Mouse (Mus musculus): ENCODE measurements around the gene Pear1.
A peak's percentile ranks its signal among the peaks of the same experiment; 100 is the strongest.

The Pear1 gene

DNA sequence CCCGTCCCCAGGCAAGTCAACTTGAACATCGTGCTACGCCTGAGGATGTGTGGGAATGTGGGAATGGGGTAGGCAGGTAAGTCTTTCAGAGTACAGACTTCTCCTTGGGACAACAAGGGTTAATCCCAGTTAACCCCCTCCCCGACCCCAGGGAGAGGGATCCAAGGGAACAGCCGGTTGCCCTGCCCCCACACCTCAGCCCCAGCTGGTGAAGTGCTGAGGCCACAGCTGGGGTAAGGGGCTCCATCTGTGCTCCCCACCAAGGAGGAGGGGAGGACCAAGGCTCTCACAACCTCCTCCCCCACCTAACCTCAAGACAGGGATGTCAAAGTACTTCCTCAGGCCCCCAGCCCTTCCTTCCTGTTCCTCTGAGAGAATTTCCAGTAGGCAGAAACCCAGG lies 34.3 kb downstream of the Pear1 start:
- no peak for DNase-seq (ENCODE audit: low read depth, low spot score)
- Histone ChIP-seq H3K36me3 (ENCODE audit: control insufficient read depth, insufficient read depth, low read length, poor library complexity, severe bottlenecking) (no peaks in the 10 kb centered on the region), H3K27me3 (ENCODE audit: control insufficient read depth, insufficient read depth, low read length, poor library complexity, severe bottlenecking) (no peaks in the 10 kb centered on the region)

DNA sequence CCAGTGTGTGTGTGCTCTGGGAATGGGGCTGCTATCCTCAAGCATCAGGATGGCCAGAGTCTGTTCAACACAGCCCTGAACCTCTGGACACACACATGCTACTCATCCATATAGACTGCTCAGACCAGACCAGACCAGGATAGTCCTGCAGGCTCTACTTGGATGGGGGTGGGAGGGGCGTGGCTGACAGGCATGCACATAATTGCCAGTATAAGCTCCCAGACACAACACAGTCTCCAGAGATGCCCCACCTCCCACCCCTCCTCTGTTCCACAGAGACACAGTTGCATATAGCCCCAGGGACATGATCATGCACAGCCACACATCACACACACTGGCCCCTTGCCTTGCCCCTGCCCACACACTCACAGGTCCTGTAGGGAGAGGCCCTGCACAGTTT lies 34.9 kb downstream of the Pear1 start:
- DNase-seq (ENCODE audit: low read depth, low spot score) = no peak
- Histone ChIP-seq H3K27me3 (ENCODE audit: control insufficient read depth, insufficient read depth, low read length, poor library complexity, severe bottlenecking) (no peaks in the 10 kb centered on the region), H3K36me3 (ENCODE audit: control insufficient read depth, insufficient read depth, low read length, poor library complexity, severe bottlenecking) (no peaks in the 10 kb centered on the region)

DNA sequence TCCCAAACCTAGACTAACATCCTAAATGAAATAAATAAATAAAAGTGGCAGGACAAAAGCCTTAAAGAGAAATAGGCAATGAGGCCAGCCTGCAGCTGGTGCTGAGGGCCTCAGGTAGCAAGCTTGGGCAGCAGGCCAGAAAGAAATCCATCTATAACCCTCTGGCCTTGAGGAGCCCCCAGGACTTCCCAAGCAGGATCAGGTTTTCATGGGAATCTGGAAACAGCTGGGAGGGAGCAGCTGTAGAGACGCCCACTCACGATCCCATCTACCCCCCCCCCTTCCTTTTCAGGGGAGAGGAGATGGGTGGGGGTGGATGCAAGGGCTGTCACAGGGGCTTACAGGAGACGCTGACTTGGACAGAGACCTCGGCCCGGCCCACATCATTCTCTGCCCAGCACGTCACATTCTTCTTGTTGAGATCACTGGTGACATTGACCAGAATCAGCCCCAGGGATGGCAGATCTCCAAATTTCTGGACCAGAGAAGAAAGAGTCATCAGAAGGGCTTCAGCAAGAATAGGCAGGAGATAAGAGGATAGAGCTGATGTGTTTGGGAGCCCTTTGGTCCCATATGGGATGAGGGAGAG lies 38.4 kb downstream of the Pear1 start:
- Histone ChIP-seq H3K27me3 (ENCODE audit: control insufficient read depth, insufficient read depth, low read length, poor library complexity, severe bottlenecking) (no peaks in the 10 kb centered on the region), H3K36me3 (ENCODE audit: control insufficient read depth, insufficient read depth, low read length, poor library complexity, severe bottlenecking) (no peaks in the 10 kb centered on the region)
- no peak for DNase-seq (ENCODE audit: low read depth, low spot score)

DNA sequence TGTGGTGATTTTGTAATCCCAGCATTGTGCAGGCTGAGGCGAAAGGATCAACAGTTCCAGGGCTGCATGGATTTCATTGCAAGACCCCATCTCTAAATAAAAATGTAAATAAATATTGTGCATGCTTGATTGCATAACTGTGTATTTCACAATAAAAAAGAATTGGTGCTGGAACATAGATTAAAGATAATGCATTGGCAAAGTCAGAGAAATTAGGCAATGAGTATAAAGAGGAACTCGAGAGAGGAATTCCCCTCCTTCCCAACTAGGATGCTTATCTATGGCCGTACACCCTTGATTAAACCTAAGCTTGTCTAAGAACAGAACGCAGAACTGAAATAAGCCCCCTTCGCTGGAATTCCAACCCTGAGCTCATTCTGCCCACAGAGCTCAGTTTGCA lies 39.0 kb downstream of the Pear1 start:
- no peak for DNase-seq (ENCODE audit: low read depth, low spot score)
- no peaks in the 10 kb centered on the region for H3K27me3 ChIP-seq (ENCODE audit: control insufficient read depth, insufficient read depth, low read length, poor library complexity, severe bottlenecking)
- H3K36me3 ChIP-seq (ENCODE audit: control insufficient read depth, insufficient read depth, low read length, poor library complexity, severe bottlenecking) = no peaks in the 10 kb centered on the region

DNA sequence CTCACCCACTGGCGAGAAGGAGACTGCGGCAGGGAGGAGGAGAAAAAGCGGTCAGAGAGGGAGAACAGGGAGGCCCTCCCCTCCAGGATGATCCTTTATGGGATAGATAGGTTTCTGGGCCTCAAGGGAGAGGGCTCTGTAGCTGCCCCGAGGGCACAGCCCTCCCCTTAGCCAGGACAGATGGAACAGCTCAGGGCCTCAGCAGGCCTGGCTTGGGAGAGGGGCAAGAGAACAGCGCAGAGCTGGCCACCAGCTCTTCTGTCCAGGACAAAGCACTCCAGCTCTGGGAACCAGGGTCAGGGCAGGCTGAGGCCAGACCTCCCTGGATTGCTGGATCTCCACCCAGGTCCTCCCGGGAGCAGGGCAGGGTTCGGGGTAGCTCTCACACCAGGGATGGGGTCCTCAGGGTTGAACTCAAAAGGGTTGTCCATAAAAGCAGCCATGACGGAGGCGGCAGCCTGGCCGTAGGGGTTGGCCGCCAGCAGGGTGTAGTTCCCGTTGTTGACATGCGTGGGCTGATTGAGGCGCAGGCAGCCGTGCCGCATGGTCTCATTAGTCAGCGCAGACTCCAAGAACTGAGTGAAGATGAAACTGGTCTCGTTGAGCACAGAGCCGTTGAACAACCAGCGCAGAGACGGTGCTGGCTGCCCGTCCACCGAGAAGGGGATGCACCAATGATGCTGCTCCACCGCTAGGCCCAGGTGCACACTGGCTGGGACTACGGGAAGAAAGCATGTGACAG lies 40.7 kb downstream of the Pear1 start:
- no peak for DNase-seq (ENCODE audit: low read depth, low spot score)
- H3K27me3 ChIP-seq (ENCODE audit: control insufficient read depth, insufficient read depth, low read length, poor library complexity, severe bottlenecking) = no peaks in the 10 kb centered on the region
- no peaks in the 10 kb centered on the region for H3K36me3 ChIP-seq (ENCODE audit: control insufficient read depth, insufficient read depth, low read length, poor library complexity, severe bottlenecking)

DNA sequence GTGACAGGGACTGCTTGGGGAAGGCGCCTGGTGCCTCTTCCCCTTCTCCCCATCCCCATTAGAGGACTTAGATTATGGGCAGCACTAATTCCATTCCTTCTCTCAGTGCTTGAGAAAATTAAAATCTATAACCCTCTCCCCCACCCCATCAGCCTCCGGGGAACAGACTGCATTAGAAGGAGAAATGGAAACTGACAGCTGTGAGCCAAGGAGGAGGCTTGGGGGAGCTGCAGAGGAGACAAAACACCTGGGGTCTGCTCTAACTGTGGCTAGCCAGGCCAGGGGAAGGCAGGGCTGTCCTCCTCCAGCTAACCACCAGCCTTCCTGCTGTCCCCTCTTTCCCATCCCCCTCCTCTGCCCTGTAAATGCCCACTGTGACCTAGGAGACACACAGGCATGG lies 45.0 kb downstream of the Pear1 start:
- DNase-seq (ENCODE audit: low read depth, low spot score) = no peak
- Histone ChIP-seq H3K27me3 (ENCODE audit: control insufficient read depth, insufficient read depth, low read length, poor library complexity, severe bottlenecking) (no peaks in the 10 kb centered on the region), H3K36me3 (ENCODE audit: control insufficient read depth, insufficient read depth, low read length, poor library complexity, severe bottlenecking) (no peaks in the 10 kb centered on the region)

DNA sequence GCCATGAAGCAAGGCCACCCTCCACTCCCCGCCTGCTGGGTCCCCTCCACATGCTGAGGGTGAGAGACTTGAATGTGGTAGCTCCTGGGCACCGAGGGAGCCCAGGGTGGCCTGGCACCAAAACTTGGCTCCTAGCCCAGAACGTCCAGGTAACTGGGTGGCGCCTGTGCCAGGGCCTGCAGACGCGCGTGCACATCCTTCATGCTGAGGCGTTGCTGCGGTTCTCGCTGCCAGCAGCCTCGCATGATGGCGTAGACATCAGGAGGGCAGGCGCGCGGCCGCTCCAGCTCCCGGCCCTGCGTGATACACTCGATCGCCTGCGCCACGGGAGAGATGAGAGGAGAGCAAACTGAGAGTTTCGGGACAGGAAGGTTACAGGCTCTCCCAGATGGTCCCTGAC lies 45.8 kb downstream of the Pear1 start:
- DNase-seq (ENCODE audit: low read depth, low spot score) = no peak
- H3K36me3 ChIP-seq (ENCODE audit: control insufficient read depth, insufficient read depth, low read length, poor library complexity, severe bottlenecking) = no peaks in the 10 kb centered on the region
- H3K27me3 ChIP-seq (ENCODE audit: control insufficient read depth, insufficient read depth, low read length, poor library complexity, severe bottlenecking) = no peaks in the 10 kb centered on the region

DNA sequence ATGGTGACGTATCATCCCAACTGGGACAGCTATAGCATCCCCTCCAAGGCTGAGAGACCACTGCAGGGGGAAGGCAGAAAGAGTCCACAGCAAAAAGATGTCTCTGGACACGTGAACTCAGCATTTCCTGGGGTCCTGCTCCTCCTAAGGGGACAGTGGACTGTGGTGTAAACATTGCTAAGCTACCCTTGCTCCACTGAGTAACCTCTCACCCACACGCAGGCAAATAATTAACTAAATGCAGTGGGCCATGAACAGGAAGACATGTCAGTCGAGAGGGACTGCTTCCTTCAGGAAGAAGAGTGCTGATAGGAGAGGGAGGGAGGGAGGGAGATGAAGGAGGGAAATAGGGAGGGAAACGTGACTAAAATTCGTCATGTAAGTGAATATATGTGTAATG lies 53.0 kb downstream of the Pear1 start:
- H3K27me3 ChIP-seq (ENCODE audit: control insufficient read depth, insufficient read depth, low read length, poor library complexity, severe bottlenecking) = no peaks in the 10 kb centered on the region
- no peaks in the 10 kb centered on the region for H3K36me3 ChIP-seq (ENCODE audit: control insufficient read depth, insufficient read depth, low read length, poor library complexity, severe bottlenecking)
- DNase-seq (ENCODE audit: low read depth, low spot score) = no peak

DNA sequence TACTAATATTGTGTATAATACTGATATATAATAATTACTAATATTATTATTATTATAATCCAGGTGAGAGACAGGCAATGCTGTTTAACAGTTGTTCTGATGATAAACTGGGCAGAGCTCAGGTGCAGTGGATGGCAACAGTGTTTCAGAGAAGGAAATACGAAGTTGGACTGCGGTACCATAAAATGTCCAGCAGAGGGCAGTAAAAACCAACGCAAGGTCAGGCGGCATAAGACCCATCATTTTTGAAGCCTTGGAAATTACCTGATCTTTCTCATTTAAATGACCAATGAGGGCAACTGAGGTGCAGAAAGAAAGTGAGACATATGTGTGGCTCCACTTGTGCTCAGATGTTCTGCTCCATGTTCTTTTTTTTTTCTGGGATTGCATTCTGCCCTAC lies 53.8 kb downstream of the Pear1 start:
- no peaks in the 10 kb centered on the region for H3K27me3 ChIP-seq (ENCODE audit: control insufficient read depth, insufficient read depth, low read length, poor library complexity, severe bottlenecking)
- peak; percentile 87 for DNase-seq (ENCODE audit: low read depth, low spot score)
- no peaks in the 10 kb centered on the region for H3K36me3 ChIP-seq (ENCODE audit: control insufficient read depth, insufficient read depth, low read length, poor library complexity, severe bottlenecking)

DNA sequence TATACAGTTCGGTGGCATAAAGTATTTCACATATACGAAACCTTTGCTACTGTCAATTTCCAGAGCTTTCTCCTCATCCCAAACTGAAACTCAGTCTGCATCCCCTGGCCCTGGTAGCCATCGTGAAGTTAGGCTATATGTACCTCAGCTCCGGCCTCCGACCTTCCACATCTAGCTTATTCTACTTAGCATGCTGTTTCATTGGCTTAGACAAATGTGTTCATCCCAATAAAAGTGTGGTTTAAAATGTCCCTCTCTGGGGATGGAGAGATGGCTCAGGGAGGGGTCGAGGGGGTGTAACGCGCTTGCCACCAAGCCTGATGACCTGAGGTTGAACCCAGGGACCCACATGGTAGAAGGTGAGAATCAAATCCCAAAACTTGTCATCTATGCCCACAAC lies 54.6 kb downstream of the Pear1 start:
- Histone ChIP-seq H3K27me3 (ENCODE audit: control insufficient read depth, insufficient read depth, low read length, poor library complexity, severe bottlenecking) (no peaks in the 10 kb centered on the region), H3K36me3 (ENCODE audit: control insufficient read depth, insufficient read depth, low read length, poor library complexity, severe bottlenecking) (no peaks in the 10 kb centered on the region)
- no peak for DNase-seq (ENCODE audit: low read depth, low spot score)

DNA sequence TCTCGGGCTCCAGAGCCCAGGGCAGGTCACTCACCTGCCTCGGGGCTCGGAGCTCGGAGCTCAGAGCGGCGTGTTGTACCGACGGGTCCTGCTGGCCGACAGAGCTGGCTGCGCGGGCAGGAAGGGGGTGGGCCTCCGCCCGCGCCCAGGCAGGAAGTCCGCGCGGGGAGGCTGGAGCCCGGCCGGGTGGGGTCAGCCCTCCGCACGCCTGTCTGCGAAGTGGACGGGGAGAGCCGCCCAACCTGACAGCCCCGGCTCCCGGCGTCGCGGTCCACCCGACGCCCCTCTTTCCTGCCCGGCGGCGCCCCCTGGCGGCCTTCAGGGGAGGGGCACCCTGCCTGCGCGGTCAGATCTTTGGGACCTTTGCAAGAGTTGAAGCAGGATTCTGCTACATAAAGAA lies 55.3 kb downstream of the Pear1 start:
- DNase-seq (ENCODE audit: low read depth, low spot score) = peak; percentile 85
- Histone ChIP-seq H3K27me3 (ENCODE audit: control insufficient read depth, insufficient read depth, low read length, poor library complexity, severe bottlenecking) (no peaks in the 10 kb centered on the region), H3K36me3 (ENCODE audit: control insufficient read depth, insufficient read depth, low read length, poor library complexity, severe bottlenecking) (no peaks in the 10 kb centered on the region)

DNA sequence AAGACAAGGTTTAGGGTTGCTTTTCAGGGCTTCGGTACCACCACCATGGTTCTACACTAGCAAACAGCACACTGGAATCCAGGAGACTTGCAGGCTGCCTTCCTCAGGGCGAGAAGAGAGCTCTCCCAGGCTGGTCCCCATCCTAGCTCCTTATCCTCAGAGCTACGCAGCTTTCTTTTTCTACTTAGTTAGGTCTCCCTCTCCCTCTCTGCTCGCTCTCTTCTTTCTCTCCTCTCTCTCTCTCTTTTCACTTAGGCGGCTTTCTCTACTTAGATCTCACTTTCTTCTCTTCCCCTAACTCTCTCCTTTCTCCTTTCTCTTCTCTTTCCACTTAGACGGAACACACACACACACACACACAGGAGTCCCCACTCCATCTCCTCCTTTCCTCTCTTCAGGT lies 55.7 kb downstream of the Pear1 start:
- no peaks in the 10 kb centered on the region for H3K27me3 ChIP-seq (ENCODE audit: control insufficient read depth, insufficient read depth, low read length, poor library complexity, severe bottlenecking)
- DNase-seq (ENCODE audit: low read depth, low spot score) = no peak
- H3K36me3 ChIP-seq (ENCODE audit: control insufficient read depth, insufficient read depth, low read length, poor library complexity, severe bottlenecking) = no peaks in the 10 kb centered on the region

DNA sequence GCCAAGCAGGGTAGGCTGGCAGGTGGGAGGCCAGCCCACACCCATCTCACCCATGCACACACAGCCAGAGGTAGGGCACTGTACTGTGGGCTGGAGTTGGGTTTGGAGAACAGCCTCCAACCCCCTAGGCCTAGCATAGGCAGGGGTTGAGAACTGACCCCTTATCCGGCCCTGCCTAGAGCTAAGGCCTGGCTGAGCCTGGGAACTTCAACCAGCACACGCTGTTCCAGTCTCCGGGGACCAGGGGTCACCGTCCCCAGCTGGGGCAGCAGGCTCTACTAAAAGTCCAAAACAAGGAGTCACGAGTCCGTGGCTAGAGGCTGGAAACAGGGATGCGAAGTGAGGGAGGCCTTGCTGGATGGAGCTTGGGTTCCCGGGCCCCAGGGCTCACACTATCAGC lies 56.3 kb downstream of the Pear1 start:
- no peaks in the 10 kb centered on the region for H3K36me3 ChIP-seq (ENCODE audit: control insufficient read depth, insufficient read depth, low read length, poor library complexity, severe bottlenecking)
- DNase-seq (ENCODE audit: low read depth, low spot score) = peak; percentile 22
- H3K27me3 ChIP-seq (ENCODE audit: control insufficient read depth, insufficient read depth, low read length, poor library complexity, severe bottlenecking) = no peaks in the 10 kb centered on the region

DNA sequence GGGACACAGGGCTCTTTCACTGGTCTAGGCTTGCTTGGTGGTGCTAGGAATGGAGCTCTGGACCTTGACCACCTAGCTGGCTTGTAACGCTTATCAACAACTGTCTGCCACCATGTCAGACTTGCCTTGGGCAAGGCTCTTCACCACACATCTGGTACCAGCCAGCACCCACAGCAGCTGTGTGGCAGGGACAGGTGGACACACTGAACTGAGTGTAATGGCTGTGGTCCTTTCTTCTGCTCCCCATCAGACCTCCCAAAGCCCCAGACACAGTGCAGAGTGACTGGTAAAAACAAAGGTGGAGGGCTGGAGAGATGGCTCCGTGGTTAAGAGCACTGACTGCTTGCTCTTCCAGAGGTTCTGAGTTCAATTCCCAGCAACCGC lies 57.8 kb downstream of the Pear1 start:
- no peak for DNase-seq (ENCODE audit: low read depth, low spot score)
- Histone ChIP-seq H3K27me3 (ENCODE audit: control insufficient read depth, insufficient read depth, low read length, poor library complexity, severe bottlenecking) (no peaks in the 10 kb centered on the region), H3K36me3 (ENCODE audit: control insufficient read depth, insufficient read depth, low read length, poor library complexity, severe bottlenecking) (no peaks in the 10 kb centered on the region)

DNA sequence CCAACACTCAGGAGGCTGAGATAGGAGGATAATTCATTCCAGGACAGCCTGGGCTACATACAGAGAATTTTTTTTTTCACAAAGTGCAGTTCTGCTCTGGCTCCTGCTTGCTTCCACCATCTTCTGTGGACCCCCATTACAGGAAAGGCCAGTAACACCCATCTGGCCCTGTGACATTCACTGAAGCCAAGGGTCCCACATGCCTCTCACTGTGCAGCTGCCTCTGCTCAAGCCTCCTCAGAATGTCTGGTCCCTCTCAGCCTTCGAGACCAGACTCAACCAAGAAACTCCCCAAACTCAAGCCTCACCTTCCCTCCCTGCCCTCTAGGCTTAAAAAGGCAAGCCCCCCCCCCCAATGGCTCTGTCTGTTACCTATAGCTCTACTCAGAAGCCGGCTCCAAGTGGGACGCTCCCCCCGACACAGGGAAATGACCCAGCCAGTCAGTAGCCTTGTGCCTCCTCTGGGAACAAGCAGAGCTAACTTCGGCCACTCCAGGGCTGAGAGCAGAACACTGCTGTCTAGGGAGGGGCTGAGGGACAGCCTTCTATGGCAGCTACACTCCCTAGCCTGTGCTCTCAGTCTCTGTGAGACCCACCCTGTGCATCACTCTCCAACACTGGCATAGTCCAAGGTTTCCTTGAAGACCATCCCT lies 58.3 kb downstream of the Pear1 start:
- H3K36me3 ChIP-seq (ENCODE audit: control insufficient read depth, insufficient read depth, low read length, poor library complexity, severe bottlenecking) = no peaks in the 10 kb centered on the region
- DNase-seq (ENCODE audit: low read depth, low spot score) = no peak
- H3K27me3 ChIP-seq (ENCODE audit: control insufficient read depth, insufficient read depth, low read length, poor library complexity, severe bottlenecking) = no peaks in the 10 kb centered on the region

Measured in splenic B cell, adult 2 months (primary cell).